Mouse (Mus musculus) brown adipose tissue, adult 24 weeks (tissue): ENCODE results near the gene Specc1. TPM values are rescaled to one million over a fixed set of nuclear protein-coding genes. Genes with fewer than 3 reads are reported as not detected.

Experiments
- H3K27ac ChIP-seq: fragments of 200-500 bp; replicated peaks from 2 replicates; pipeline ENCODE4 v1.5.1; 2012; ENCODE audit warnings: low read depth, mild to moderate bottlenecking, low read length
- H3K4me1 ChIP-seq: fragments of 200-500 bp; 2 replicates; pipeline ENCODE4 v1.6.1; 2012; ENCODE audit warnings: low read length, mixed read lengths; ENCODE audit not compliant: control insufficient read depth, insufficient read depth, insufficient read length
- H3K4me3 ChIP-seq: fragments of 200-500 bp; 2 replicates; pipeline ENCODE4 v1.5.1; 2012; ENCODE audit warnings: low read depth, mild to moderate bottlenecking, low read length, moderate library complexity; ENCODE audit not compliant: insufficient read depth
- polyA plus RNA-seq: library from polyadenylated mRNA; stranded (reverse); fragments of >200 nt; gene quantifications from 2 replicates; pipeline ENCODE4 v1.2.4, GENCODE M21; 2012; ENCODE audit not compliant: missing spikeins, insufficient read depth, insufficient read length

Gene Specc1
- polyA plus RNA-seq, 1 experiment: 2.5 TPM

GRCm38 (mm10) chr11:62118561-62118960 lies 162.0 kb downstream of the Specc1 start:
- Histone ChIP-seq H3K27ac (no peak overlapping the region), H3K4me1 (no peaks in the 10 kb centered on the region), H3K4me3 (no peak overlapping the region)

GRCm38 (mm10) chr11:62119871-62120270 lies 163.3 kb downstream of the Specc1 start:
- Histone ChIP-seq H3K4me1 (no peaks in the 10 kb centered on the region), H3K27ac (no peak overlapping the region), H3K4me3 (no peak overlapping the region)

DNA sequence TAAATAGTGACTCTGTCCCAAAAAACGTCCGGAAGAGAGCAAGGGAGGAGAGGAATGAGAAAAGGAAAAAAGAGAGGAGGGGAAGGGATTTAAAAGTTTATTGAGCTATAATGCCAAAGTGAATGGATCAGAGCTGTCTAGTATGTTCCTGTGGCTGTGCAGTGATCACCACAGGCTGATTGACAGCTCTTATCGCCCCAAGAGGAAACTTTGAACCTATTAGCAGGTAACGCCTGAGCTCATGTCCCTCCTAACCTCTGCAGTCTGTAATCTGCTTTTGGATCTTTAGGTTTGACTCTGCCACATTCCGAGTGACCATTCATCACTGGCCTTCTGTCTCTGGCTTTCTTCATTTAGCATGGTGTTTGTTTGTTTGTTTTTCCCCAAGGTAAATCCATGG lies 164.8 kb downstream of the Specc1 start:
- Histone ChIP-seq H3K27ac (no peak overlapping the region), H3K4me3 (no peak overlapping the region), H3K4me1 (no peaks in the 10 kb centered on the region)

GRCm38 (mm10) chr11:62127692-62128091 lies 171.1 kb downstream of the Specc1 start:
- Histone ChIP-seq H3K27ac (no peak overlapping the region), H3K4me3 (no peak overlapping the region), H3K4me1 (no peaks in the 10 kb centered on the region)

DNA sequence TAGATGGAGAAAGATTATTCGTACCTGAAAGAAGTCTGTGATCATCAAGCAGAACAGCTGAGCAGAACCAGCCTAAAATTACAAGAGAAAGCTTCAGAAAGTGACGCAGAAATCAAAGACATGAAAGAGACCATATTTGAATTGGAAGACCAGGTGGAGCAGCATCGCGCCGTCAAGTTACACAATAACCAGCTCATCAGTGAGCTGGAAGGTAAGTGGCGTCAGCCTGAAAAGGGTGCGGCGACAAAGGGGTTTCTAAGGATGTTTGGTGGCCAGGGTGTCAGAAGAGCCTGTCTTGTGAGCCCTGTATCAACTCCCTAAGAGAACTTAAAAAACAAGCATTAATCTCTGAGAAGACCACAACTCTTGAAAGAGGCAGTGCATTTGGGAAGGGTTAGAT lies 171.6 kb downstream of the Specc1 start:
- no peak overlapping the region for H3K4me3 ChIP-seq
- H3K27ac ChIP-seq: no peak overlapping the region
- H3K4me1 ChIP-seq: no peaks in the 10 kb centered on the region

DNA sequence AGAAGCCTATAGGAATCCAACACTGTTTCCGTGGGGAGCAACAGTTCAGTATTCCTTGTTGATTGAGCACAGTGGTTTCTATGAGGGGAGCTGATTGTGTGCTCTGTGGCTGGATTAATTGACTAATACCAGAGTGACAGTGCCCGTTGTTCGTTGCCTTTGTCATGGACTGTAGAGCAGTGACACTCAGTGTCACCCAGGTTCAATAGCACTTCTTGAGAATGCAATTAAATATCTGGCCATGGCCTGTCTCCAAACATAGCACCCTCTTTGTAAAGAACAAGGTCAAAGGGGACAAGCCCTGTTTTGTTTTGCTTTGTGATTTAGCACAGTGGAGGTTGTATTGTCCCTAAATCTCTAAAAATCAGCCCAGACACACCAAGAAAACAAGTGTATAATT lies 173.6 kb downstream of the Specc1 start:
- H3K4me3 ChIP-seq: no peak overlapping the region
- no peak overlapping the region for H3K27ac ChIP-seq
- H3K4me1 ChIP-seq: no peaks in the 10 kb centered on the region

GRCm38 (mm10) chr11:62130685-62131295 lies 174.2 kb downstream of the Specc1 start:
- H3K27ac ChIP-seq: no peak overlapping the region
- H3K4me3 ChIP-seq: no peak overlapping the region
- H3K4me1 ChIP-seq: no peaks in the 10 kb centered on the region

- no peak overlapping the region for H3K27ac ChIP-seq
- H3K4me3 ChIP-seq: no peak overlapping the region
These were observed 175.0 kb downstream of the Specc1 start for GRCm38 (mm10) chr11:62131601-62132000.

GRCm38 (mm10) chr11:62134191-62134590 lies 177.6 kb downstream of the Specc1 start:
- Histone ChIP-seq H3K4me3 (no peak overlapping the region), H3K27ac (no peak overlapping the region), H3K4me1 (no peaks in the 10 kb centered on the region)

More at GRCm38 (mm10) chr11:62131601-62132000, 175.0 kb downstream of the Specc1 start:
- no peaks in the 10 kb centered on the region for H3K4me1 ChIP-seq

- Histone ChIP-seq H3K4me3 (no peak overlapping the region), H3K27ac (no peak overlapping the region), H3K4me1 (no peaks in the 10 kb centered on the region; the same call in 1 of the 2 replicates)
These were observed 188.9 kb downstream of the Specc1 start for GRCm38 (mm10) chr11:62145216-62146110.

GRCm38 (mm10) chr11:62146661-62147060 lies 190.1 kb downstream of the Specc1 start:
- Histone ChIP-seq H3K4me3 (no peak overlapping the region), H3K27ac (no peak overlapping the region), H3K4me1 (no peaks in the 10 kb centered on the region; the same call in 1 of the 2 replicates)

DNA sequence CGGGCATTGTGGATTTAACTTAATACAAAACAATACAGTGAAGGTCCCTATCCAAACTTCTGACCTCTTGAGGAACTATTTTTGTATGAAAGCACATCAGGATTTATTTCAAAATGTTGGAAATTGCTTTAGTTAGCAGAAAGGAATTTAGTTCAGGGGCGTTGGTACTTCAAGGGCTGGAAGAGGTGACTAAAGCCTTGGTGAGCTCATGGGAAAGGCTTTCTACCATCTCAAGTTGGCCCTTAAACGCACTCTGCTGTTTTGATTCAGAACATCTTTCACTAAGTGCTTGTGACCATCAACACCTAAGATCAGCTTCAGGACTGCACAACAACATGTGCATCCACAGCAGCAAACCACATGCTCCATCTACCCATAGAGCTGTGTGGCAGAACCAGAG lies 191.5 kb downstream of the Specc1 start:
- Histone ChIP-seq H3K27ac (no peak overlapping the region), H3K4me1 (no peaks in the 10 kb centered on the region; the same call in 1 of the 2 replicates), H3K4me3 (no peak overlapping the region)

DNA sequence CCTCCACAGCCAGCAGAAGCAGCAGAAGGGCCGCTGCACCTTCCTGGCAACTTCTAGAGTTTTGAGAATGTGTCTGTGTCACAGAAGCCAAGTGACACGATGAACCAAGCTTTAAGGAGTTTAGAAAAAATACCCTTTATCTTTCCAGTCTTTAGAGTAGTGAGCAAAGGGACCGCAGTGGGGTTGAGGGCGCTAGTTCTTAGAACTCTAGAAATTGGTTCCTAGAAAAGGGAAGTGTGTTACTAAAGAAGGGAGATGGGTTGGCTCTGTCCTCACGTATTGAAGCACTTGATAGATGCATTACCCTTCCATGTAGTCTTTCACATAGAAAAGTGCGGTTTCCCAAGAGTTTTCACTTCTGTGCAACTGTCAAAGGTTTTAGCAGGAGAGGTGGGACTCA lies 191.9 kb downstream of the Specc1 start:
- no peak overlapping the region for H3K4me3 ChIP-seq
- H3K4me1 ChIP-seq: no peaks in the 10 kb centered on the region; the same call in 1 of the 2 replicates
- no peak overlapping the region for H3K27ac ChIP-seq

GRCm38 (mm10) chr11:62153057-62153456 lies 196.5 kb downstream of the Specc1 start:
- Histone ChIP-seq H3K4me1 (no peaks in the 10 kb centered on the region), H3K4me3 (no peak overlapping the region), H3K27ac (no peak overlapping the region)

DNA sequence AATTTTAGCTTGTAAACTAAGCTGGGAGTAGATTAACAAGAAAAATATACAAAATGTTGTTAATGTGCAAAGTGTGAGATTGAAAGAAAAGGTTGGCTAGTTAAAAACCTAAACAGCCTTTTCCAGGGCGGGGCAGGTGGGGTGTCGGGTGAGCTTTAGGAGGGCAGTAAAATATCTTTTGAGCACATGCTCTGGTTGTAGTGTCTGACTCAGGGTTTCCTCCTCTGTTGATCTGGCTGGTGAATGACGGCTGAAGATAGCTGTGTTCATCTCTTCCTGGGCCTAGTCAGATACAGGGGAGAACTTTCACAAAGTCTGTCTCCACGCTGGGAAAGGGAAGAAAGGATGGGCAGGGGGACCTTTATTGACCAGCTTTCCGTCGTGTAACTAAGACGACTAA lies 203.2 kb downstream of the Specc1 start:
- Histone ChIP-seq H3K4me3 (no peak overlapping the region), H3K4me1 (no peaks in the 10 kb centered on the region), H3K27ac (no peak overlapping the region)

DNA sequence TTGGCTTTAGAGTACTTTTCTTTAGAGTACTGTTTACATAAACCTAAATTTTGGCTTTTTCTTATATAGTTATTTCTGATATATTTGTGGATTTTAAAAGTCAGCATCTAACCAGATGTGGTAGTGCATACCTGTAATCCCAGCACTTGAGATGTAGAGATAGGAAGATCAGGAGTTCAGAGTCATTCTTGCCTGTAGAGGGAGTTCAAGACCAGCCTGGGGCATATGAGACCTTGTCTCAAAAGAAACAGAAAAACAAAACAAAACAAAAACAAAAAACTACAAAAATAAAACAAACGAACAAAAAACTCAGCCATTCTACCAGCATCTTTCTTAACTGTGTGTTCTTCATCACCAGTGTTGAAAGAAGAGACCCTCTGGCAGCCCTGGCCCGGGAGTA lies 204.9 kb downstream of the Specc1 start:
- no peaks in the 10 kb centered on the region for H3K4me1 ChIP-seq
- no peak overlapping the region for H3K4me3 ChIP-seq
- H3K27ac ChIP-seq: no peak overlapping the region
